Mouse (Mus musculus): ENCODE results near the gene Slc44a1.

Gene Slc44a1

GRCm38 (mm10) chr4:53431585-53432234 is 8.5 kb upstream of the Slc44a1 start:
- no peak for DNase-seq

GRCm38 (mm10) chr4:53437110-53437755 is 3.0 kb upstream of the Slc44a1 start:
- no peak for DNase-seq

GRCm38 (mm10) chr4:53438386-53438785 is 1.8 kb upstream of the Slc44a1 start:
- no peak for DNase-seq

DNA sequence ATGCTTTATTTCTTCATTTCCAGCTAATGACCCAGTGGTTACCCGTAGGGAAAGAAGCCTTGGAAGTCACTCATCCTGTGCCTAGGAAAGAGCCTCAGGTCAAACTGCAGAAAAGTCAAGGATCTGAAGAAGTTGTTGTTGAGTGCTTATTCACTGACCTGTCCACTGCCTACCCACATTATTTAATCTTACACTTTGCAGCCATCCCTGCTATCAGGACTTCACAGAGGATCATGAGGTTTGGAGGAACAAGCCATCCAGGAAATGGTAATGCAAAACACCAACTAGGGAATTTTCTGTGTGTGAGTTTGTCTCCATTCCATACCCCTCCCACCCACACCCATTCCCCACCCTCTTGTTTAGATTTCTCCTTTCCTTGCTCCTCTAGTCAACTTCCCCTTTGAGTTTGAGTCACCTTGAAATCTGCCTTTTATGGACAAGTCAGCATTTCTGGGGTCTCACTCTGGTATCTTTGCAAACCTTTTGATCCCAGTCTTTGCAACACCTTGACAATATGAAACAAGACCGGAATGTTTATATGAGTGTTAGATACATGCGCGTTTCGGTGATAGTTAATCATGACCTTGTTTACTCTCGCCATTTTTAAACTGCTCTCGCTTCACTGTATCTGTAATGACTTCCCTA is 1.3 kb upstream of the Slc44a1 start:
- no peak for DNase-seq

DNA sequence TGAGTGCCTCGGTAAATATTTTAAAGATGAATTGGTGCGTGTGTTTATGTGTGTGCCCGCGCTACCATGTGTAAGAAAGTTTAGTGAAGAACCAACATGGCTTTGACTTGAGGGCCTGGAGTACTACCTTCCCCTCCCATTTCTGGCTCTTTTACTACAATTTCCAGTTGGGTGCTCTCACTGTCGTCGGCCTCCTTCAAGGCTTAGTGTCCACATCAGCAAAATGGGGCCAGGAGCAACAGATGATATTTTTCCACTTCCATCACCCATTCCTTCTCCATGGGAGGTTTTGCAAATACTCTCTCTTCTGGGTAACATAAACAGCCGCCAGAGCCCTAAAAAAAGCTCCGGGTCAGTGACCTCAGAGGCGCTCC is 590 bp upstream of the Slc44a1 start:
- DNase-seq, result no peak

GRCm38 (mm10) chr4:53440816-53441571 is 781 bp downstream of the Slc44a1 start:
- peak; percentile 22 to 37 for DNase-seq

DNA sequence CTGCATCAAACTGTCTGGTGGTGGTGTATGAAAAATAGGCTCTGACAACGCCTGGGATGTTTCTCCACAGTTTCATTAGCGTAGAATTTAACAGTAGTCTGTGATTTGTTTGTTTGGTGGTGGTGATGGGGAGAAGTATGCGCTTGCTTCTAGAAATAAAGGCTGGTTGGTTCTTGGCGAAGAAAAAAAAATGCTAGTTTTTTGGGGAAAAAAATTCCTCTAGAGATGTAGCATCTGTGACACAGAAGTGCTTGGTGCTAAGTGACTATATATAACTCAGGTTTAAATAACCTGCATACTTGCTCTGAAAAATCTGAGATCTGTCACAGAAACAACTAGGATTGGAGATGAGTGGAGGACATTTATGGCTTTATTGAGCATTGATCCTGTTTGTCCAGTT is 1.5 kb downstream of the Slc44a1 start:
- no peak for DNase-seq

GRCm38 (mm10) chr4:53446216-53446615 is 6.0 kb downstream of the Slc44a1 start:
- DNase-seq, result no peak

DNA sequence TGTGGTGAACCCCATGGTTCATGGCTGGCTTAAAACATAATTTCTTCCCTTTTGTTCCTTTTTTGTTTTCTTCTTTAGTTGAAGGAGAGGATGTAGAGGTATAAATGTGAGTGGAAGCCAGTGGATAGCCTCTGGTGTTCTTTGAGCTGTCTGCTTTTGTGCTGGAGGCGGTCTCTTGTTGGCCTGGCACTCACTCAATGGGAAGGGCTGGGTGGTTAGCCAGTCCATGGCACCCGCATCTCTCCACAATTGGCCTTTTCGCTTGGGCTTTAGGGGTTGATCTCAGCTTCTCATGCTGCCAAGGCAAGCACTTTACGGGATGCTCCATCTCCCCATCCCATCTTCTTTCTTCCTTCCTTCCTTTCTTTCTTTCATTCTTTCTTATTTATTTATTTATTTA is 7.6 kb downstream of the Slc44a1 start:
- DNase-seq, result no peak

- no peak for DNase-seq
Observed at GRCm38 (mm10) chr4:53450736-53451135, 10.5 kb downstream of the Slc44a1 start.

GRCm38 (mm10) chr4:53451887-53452286 is 11.7 kb downstream of the Slc44a1 start:
- DNase-seq, result peak in 1 of 2 experiments; percentile 16

DNA sequence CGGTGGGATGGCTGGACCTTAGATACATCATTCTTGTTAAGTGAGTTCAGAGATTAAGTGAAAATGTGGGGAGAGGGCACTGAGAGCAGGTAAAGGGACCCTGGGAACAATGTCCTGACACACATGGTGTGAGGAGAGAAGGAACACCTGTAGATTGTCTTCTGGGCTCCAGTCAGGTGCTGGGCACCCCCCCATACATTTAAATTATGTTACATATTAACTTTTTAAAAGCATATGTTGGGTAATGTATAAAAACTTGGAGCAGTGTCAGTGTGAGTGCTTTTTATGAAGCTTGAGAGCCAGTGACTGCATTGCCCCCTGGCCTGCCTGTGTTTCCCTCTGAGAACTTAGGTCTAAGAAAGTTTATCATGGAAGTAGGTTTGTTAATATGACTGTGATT is 12.2 kb downstream of the Slc44a1 start:
- DNase-seq, result no peak

DNA sequence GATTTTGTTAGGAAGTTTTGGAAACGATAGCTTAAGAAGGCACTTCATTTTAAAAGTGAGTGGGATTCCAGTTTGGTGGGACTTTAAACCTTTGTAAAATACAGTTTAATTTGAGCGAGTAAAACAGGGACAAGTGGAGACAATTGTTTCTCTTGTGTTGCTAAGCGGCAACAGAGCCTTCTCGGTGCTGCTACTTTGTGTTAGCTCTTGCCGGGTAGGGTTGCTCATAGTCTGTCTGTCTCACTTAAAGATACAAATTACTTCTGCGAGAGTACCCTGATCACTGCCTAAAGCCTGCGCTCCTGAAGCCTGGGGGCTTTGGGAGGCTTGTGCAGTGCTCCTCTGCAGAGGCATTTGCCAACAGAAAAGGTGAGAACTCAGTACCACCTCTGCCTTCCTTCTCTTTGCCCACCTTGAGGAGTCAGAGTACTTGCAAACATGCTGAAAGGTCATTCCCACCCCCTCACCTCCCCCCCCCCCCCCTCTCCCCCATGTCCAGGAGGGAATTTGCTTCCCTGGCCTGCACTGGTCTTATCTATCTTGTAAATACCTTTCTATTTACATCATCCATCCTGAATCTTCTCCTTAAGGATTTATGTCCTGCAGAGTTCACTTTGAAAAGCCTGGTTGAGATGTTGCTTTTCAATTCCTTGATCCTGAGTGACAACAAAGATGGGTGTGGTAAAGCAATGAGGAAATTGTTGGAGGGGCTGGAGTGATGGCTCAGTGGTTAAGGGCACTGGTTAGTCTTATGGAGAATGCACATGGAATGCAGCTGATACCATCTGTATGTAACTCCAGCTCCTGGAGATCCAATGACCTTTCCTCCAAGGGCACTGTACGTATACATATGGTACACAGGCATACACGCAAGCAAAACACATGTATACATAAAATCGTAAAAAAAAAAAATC is 13.0 kb downstream of the Slc44a1 start:
- no peak for DNase-seq

DNA sequence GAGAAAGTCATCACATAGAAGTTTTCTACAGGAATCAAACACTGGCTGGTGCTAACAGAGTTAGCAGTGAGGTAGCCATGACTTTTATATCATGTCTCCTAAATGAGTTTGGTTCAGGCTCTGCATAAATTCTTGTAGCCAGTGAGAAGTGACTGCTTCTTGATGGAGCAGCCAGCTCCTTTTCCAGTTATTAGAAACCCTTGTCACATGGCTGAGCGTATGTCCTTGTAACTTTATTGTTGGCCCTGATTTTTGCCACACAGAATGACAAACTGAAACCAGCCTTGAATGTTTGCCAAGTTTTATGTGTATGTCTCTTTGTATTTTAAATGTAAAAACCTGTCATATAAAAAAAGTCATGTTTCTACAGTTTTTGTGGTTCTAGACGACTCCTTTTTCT is 15.7 kb downstream of the Slc44a1 start:
- no peak for DNase-seq

- DNase-seq, result no peak
Observed at GRCm38 (mm10) chr4:53456570-53456969, 16.4 kb downstream of the Slc44a1 start.

GRCm38 (mm10) chr4:53458503-53458902 is 18.3 kb downstream of the Slc44a1 start:
- DNase-seq, result no peak

GRCm38 (mm10) chr4:53459697-53460096 is 19.5 kb downstream of the Slc44a1 start:
- DNase-seq, result no peak

GRCm38 (mm10) chr4:53461026-53461425 is 20.8 kb downstream of the Slc44a1 start:
- no peak for DNase-seq

- no peak for DNase-seq
Observed at GRCm38 (mm10) chr4:53462069-53462468, 21.9 kb downstream of the Slc44a1 start.

GRCm38 (mm10) chr4:53462505-53463251 is 22.5 kb downstream of the Slc44a1 start:
- DNase-seq, result no peak

- no peak for DNase-seq
Observed at GRCm38 (mm10) chr4:53465887-53466286, 25.7 kb downstream of the Slc44a1 start.

DNA sequence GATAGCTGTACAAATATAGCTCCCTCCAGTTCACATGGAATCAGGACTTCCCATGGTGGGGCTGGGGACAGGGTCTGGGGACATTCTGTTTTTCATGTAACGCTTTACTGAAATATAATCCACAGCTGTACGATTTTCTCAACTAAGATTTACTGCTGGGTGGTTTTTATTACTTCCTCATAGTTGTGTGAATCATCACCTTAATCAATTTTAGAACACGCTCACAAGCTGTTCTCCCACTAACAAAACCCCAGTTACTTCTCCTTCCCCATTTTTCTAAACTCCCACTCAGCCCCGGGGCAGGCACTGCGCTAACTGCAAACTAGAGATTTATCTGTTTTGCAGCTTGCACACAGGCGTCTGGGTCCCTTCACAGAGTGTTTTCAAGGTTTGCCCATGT is 28.8 kb downstream of the Slc44a1 start:
- DNase-seq, result peak; percentile 15 to 16

Data from spleen, adult 18-20 months (tissue).